Mouse (Mus musculus) right cerebral cortex, postnatal 10 days (tissue): ENCODE results near the gene Vps53.
"Not testable (repeated sequence)": the region's sequence is repeated elsewhere in the genome, so short reads cannot be mapped to it uniquely, and the experiment has no call there.

Source experiments
- DNase-seq, 2 experiments: peaks; one replicate each; pipeline ENCODE4 v3.0.0; 2021; ENCODE audit warnings: low spot score in 2 of 2

Vps53 gene

DNA sequence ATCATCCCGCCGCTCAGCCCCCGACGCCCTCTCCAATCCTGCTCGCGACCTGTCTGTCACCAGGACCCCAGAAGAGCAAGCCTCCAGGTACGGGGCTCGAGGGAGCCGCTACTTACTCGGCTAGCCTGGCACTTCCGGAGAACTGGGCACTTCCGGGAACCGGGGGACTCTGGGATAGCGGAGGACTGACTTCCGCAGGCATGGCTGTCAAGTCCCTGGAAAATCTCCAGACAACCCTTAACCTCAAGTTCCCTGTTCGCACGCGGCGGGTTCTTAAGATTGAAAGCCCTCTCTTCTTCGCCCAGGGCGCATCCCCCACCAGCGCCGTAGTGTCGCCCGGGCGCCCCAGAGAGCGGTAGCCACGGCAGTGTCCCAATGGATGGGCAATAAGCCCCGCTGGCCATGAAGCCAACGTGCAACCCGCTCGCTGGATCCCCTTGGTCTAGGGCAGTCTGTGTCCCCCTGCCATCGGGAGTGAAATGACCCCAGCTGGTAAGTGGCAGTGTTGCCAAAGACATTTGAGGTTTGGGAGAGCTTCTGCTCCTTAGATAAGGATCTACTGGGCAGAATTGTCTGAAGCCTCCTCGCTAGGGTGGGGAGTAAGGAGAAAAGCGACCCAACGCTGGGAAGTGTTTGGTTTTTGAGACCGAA lies at the start of gene Vps53, which contains the start of gene Fam57a:
TSS of gene Vps53 (minus strand) at position 153 of the 651 bp plus-strand sequence.
TSS of gene Fam57a (plus strand) at position 177 of the 651 bp plus-strand sequence.
- peak; percentile 90 to 92 for DNase-seq

DNA sequence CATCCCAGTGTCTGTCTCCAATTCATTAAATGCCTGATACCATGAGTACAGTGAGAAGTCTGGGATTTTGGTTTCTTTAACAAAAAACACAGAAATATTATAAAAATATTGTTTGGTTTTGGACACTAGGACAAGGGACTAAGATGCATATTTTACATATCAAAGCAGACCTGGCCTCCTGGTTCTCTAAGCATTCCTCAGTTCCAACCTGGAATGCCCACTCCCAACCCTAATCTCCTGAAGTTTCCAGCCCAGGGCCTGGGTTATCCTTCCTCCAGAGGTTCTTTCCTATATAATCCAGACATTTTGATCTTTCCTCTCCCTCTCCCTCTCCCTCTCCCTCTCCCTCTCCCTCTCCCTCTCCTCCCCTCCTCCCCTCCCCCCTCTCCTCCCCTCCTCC lies 45.6 kb upstream of the Vps53 start:
- no peak for DNase-seq

DNA sequence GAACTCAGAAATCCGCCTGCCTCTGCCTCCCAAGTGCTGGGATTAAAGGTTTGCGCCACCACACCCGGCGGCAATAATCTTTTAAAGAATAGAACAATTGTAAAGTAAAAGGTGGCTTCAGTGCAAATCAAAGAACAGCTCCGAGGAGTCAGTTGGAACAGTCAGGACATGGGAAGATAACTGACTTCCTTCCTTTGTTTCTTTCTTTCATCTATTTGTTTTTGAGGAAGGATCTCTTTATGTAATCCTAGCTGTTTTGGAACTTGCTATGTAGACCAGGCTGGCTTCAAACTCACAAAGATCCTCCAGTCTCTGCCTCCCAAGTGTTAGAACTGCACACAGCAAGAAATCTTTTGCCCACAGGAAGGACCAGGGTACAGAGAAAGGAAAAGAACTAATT lies 45.2 kb upstream of the Vps53 start:
- no peak for DNase-seq

DNA sequence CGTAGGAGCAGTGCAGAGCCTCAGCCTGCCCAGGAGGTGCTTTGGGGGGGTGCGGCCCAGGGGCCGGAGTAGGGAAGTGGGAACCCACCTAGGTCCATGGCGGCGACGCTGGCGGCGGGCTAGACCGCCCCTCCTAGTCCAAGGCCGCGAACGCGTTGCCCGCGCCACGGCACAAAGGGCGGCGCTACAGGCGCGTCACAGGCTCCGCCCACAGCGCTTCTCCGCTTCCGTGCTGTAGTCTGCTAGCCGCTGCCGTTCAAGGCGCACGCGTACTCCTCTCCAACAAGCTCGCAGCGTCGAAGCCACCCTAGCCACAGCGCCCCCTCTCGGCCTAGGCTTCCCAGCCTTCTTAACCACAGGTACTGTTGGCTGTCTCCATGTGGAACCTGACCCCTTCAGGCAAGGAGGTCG lies 37.9 kb upstream of the Vps53 start, which contains the start of the genes Dbil5 and Gemin4:
TSS of gene Dbil5 (plus strand) at position 219 of the 411 bp plus-strand sequence.
TSS of gene Gemin4 (minus strand) at position 275 of the 411 bp plus-strand sequence.
- DNase-seq = peak; percentile 97

DNA sequence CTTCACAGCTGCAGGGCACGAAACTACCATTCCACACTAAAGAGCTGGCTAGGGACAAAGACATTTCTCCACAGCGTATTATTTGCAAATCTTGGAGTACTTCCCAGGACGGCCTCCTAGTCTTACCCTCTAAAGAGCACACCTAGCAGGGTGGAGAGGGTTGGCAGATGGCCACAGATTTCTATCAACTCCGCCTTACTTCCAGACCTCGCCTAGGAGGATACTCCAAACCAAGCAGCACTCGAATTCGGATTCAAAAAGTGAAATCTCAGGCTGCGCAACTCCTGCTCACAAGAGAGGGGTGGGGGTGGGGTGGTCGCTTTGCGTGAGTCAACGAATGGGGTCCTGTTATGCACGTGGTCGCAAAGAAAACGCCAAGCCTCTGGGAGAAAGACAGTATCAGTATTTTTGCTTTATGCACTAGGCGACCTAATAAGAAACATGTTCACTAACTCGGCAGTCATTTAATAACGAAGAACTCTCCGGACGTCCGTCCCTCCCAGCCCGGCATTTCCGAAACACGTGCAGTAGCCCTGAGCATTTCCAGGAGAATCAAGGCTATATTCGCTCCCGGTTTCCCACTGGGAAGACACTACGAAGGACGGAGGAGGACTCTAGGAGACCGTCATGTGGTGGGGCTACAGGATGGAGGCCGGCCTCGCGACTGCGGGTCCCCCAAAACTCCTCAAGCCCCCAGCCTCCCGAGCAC lies 37.4 kb upstream of the Vps53 start:
- DNase-seq = peak in 1 of 2 experiments; percentile 60

DNA sequence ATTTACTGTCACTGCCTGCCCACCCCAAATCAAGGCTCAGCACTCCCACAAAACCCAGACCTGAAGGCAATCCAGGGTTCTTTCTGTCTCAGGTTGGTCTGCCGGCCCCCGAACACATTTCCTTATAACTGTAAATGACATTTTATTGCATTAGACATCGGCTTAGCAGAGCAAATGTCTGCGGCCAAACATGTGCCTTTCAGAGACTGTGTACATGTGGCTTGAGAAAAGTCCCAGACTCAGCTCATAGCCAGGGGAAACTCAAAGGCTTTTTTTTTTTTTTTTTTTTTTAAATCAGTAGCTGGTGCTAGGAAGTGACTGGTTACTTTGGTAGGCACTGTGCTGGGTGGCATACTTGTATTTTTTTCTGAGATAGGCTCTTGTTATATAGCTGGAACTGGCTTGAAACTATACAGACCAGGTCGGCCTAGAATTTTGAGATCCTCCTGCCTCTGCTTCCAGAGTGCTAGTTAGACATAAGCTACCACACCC lies 36.6 kb upstream of the Vps53 start:
- DNase-seq = no peak

DNA sequence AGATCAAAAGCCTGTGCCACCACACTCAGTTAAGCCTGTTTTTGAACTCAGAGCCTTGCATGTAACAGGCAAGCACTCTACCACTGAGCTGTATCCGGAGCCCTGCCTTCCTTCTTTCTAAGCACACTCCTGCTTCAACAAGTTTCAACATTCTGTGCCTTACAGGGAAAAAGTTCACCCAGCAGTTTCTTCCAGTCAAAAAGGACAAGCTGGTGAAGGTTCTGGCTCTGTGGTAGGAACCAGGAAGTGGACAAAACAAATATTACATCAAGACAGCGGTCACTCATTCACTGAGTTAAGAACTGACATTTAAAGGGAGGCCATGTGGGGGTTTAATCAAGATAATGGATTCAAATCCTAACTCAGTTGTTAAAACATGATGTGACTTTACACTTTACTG lies 35.6 kb upstream of the Vps53 start:
- no peak for DNase-seq

DNA sequence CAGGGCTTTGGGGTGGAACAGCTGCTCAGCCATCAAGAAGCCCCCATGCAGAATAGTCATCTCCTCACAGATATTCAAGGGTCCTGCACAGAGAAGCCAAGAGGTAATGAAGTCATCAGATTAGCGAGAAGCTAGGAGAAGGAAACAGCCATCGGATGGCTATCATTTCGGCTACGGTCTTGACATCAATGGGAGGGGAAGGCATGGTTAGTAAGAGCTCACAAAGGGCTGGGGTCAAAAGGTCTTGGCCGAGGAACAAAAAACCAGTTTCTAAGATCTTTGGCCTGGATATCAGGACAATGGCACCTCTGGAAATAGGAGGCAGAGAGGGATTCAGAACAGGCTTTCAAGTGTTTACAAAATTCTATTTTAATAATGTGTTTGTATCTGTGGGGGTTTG lies 34.4 kb upstream of the Vps53 start:
- no peak for DNase-seq

DNA sequence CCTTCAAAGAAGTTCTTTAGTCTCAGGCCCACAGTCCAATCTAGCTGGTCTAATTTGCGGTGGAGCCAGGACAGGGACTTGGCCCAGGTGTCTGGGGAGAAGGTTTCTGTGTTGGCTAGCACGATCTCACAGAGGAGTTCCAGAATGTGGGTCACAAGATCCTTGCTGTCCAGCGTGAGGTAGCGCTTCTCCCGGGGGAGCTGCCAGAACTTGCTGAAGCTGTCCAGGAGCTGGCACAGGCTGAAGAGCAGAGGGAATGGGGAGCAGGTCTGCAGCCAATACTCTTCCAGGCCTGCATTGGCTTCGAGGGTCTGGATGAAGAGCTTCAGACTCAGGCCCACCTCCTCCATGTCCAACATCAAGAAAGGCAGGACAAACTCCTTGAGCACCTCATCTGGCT lies 32.1 kb upstream of the Vps53 start:
- not testable (repeated sequence) for DNase-seq

DNA sequence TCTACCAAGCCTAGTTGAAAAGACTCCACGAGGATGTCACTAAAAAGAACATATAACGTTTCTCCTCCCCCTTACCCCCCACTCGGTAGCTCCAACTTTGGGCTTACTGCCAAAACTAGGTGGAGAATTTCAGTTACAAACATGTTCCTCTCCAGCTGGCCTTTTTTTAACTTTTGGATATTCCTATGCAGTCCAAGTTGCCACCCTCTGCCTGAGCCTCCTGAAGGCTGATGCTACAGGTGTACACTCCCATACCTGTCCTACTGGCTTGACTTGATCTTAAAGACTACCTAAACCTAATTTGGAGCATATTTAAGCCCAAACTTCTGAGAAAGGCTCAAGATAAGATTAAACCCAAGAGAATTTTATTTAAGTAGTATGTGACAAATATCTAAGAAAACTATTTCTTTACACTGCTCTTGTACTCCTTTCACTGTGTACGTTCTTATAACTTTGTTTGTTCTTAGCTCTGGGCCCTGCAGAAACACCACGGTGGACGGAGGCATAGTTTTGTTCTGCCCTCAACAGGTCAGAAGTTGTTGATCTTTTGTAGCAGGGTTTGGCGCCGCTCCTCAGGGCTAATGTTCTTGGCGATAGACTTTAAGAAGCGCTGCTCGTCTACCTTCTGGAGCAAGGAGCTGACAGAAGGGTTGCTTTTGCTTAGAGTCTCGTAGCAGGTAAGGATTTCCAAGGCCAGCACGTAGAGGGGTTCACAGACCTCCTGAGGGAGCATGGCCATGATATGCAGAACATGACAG lies 31.0 kb upstream of the Vps53 start:
- DNase-seq = no peak

DNA sequence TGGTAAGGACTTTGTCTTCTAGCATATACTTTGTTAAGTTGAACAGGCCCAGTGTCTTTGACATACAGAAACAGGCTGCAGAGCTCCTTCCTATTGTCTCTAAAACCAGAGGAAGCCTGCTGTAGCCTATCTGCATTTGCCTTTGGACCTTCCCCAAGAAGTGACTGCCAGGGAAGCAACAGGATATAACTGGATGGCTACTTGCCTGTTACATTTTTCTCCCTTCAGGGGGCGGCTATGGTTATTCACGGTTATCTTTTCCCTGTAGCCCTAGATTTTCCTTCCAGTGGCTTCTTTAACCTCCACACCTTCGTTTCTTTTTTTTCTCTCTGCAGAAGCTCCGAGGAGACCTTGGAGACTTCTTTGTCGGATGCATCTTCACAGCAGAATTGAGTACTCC lies 27.3 kb upstream of the Vps53 start:
- no peak for DNase-seq

DNA sequence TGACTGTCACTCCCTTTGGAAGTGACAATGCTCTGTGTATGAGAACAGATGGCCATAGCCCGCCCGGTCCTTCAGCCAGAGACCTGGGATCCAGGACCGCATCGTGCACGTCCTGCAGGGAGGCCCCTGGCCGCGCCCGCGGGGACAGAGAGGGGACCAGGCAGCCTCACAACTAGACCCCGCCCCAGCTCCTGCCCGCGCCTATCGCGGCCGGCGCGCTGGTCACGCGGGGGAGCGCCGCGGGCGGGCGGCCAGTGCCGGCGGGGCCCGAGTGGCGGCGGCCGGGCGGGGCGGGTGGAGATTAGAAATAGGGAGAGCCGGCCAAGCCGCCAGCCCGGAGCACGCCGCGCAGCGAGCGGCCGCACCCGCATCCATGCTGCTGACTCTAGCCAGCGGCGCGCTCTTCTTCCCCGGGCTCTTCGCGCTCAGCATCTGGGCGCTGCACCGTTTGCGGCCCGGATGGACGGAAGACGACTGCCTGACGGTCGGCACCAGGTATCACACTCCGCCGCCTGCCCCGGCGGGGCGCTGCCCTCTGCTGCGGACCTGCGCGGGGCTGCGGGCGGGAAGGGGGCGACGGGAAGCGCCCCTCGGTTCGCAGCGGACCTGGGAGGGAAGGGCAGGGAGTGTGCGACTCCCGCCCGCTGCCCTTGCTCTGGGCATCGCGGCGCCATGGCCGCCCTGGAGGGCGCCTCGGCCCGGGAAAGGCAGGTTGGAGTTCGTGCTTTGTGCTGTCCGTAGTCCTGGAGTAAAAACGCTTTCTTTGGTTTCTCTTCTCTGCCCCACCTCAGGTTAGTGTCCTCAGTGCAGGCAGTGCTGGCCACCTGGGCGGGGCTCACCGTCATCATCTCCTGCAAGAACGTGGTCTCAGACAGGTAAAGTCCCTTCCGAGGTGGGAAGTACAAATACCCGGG lies 22.6 kb upstream of the Vps53 start:
- DNase-seq = peak; percentile 89 to 90

DNA sequence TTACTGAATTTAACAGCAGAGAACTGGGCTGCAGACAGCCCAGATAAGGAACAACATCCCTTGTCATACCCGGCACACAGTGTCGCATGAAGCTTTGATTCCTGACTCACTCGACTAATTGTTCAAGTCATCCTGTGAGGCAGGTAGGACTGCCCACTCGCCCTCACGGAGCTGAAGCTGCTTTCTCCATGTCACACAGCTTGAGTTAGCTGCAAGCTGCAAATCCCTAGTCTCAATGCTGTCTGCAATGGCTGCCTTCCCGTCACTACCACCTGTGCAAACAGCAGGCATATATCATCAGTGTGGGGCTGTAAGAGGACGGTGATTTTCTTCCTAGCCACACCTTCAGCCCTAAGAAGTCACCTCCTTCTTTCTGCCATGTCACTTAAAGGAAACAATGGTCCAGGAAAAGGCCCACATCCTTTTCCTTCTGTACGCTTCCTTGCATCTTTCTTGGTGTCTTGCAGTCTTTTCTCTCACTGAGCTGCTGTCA lies 17.6 kb upstream of the Vps53 start:
- no peak for DNase-seq

DNA sequence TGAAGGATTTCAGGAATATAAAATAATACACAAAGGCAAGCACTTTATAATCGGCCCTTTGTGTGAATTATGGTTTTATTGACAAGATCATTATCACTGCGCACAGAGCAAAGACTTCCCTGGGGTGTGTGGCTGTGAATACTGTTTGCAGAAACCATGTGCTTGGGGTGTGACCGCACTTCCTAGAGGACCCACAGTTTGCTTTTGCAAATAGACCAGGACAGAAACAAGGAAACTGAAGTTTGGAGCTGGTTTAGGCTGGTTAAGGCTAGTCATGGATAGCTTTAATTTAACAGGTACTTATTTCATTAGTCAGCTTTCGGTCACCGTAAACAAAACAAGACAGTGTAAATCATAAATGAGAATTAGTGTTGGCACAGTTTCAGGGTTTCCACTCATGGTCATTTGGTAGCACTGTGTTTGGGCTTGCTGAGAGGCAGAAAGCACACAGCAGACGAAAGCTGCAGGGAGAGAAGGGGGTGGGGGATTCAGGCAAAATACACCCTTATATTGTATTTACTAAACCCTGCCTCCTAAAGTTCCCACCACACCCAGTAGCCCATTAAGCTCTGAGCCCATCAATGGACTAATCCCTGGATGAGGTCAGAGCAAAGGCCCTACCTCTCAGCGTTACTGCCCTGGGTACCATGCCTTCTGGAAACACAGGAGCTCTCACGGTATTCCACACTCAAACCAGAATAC lies 17.0 kb upstream of the Vps53 start:
- DNase-seq = no peak

DNA sequence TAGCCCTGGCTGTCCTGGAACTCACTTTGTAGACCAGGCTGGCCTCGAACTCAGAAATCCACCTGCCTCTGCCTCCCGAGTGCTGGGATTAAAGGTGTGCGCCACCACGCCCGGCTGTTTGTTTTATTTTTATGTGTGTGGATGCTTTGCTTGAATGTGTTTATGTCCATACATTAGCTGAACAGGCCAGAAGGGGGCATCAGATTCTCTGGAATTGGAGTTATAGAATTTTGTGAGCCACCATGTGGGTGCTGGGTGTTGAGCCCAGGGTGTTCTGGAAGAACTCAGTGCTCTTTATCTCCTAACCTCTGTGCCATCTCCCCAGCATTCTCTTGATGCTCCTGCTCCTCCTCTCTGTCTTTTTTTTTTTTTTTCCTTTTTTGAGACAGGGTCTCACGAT lies 7.5 kb upstream of the Vps53 start:
- DNase-seq = no peak

DNA sequence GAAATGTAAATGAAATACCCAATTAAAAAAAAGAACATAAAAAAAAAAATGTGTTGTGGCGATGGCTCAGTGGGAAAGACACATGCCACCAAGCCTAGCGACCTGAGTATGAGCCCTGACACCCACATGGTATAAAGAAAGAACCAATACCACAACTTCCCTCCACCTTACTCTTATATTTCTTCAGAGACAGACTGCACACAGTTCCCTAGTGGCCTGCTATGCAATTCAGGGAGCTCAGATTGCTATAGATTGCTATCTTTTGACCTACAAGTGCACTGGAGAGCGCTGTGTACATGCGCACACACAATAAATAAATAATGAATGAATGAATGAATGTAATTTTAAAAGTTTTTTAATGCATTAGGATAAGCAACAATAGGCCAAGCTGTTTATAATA lies 4.3 kb upstream of the Vps53 start:
- no peak for DNase-seq

DNA sequence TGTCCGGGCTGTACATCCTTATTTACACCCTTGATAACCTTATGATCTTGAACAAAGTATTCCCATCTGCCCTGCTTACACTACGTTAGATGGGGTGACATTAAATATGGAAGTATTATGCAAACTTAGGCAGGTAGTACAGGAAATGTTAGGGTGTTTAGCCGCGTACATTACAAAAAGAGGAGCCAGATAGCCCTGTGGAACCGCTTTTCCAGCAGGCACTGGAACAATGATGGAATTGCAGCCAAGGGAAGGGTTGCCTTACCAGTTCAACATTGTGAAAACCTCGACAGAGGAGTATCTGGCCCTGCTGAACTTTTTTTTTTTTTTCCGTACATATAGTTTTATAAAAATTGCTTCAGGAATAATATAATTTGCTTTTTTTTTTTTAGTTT lies 696 bp upstream of the Vps53 start:
- no peak for DNase-seq

DNA sequence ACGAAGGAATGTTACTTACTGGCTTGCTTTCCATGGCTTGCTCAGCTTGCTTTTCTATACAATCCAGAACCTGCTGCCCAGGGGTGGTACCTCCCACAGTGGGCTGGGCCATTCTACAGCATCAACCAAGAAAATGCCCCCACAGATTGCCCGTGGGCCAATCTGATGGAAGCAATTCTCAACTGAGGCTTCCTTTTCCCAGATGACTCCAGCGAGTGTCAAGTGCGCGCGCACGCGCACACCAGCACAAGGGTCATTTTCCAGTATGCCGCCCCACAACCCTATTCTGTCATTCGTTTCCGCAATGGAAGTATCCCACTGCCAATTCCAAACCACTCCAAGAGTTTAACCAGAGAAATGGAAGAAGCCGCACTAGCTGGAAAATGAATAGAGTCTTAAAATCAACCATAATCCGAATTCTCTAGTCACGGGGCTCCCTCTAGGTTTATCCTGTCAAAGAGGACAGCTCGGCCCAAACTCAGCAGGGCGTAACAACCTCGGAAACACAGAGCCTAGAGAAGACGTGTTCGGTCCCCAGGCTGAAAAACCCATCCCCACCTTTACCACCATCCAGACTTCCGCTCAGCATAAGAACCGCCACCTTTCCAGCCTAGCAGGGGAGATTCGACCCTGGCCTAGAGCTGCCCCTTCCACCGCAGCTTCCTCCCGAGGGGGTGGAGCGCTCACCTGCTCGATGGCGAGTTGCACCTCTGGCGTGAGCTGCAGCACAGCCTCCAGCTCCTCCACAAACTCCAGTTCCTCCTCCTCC lies 537 bp downstream of the Vps53 start:
- peak; percentile 67 to 71 for DNase-seq

DNA sequence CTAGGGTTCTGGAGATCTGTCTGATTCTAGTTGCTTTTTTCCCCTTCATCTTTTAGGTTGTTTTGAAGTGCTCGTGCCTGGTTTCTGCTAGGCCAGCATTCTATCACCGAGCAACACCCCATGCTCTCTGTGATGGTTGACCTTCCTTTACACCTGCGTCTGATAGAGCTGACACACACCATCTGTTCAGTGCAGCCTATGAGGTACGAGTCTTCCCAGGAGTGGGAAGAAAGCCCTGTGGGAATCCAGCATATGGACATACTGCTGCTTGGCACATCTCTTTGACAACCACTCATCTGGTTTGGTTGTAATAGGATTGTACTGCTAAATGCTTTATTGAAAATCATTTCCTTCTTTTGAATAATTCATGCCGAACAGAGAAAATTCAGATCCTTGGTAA lies 9.2 kb downstream of the Vps53 start:
- DNase-seq = no peak

DNA sequence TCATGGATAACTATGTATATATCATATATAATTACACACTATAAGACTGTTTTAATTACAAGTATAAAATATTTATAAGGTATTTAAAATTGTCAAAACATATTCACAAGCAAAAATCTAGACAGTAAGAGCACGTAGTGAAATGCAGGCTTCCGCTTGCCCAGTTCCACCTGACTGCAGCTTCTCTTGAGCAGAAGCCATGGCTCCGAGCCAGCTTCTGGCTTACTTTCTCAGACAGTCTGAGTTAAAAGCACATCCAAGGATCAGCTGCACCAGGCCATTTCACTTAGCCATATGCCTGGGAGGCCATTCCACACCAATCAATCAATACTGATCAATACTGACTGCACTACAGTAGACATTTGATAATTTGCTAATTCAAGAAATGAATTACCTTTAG lies 10.5 kb downstream of the Vps53 start:
- DNase-seq = peak; percentile 38 to 44
